Mouse (Mus musculus): ENCODE data around the gene Galnt6.

Gene Galnt6

GRCm38 (mm10) chr15:100718572-100718971, 10.6 kb downstream of the Galnt6 start:
- no peak for DNase-seq

- no peak for DNase-seq
Measured at GRCm38 (mm10) chr15:100717933-100718332, 11.2 kb downstream of the Galnt6 start.

- DNase-seq, result no peak
Measured at GRCm38 (mm10) chr15:100715399-100715993, 13.7 kb downstream of the Galnt6 start.

- no peak for DNase-seq
Measured at GRCm38 (mm10) chr15:100714470-100714869, 14.7 kb downstream of the Galnt6 start.

GRCm38 (mm10) chr15:100710838-100711237, 18.3 kb downstream of the Galnt6 start:
- no peak for DNase-seq

- no peak for DNase-seq
Measured at GRCm38 (mm10) chr15:100708433-100709078, 20.6 kb downstream of the Galnt6 start.

GRCm38 (mm10) chr15:100706226-100706625, 22.9 kb downstream of the Galnt6 start:
- DNase-seq, result no peak

- DNase-seq, result no peak
Measured at GRCm38 (mm10) chr15:100705376-100705775, 23.8 kb downstream of the Galnt6 start.

GRCm38 (mm10) chr15:100703913-100704312, 25.3 kb downstream of the Galnt6 start:
- no peak for DNase-seq

GRCm38 (mm10) chr15:100701856-100702255, 27.3 kb downstream of the Galnt6 start:
- DNase-seq, result no peak

GRCm38 (mm10) chr15:100701108-100701507, 28.1 kb downstream of the Galnt6 start:
- no peak for DNase-seq

- DNase-seq, result no peak
Measured at GRCm38 (mm10) chr15:100700424-100700823, 28.8 kb downstream of the Galnt6 start.

GRCm38 (mm10) chr15:100699386-100699785, 29.8 kb downstream of the Galnt6 start:
- DNase-seq, result no peak

- DNase-seq, result no peak
Measured at GRCm38 (mm10) chr15:100698078-100698477, 31.1 kb downstream of the Galnt6 start.

GRCm38 (mm10) chr15:100694406-100694805, 34.8 kb downstream of the Galnt6 start:
- DNase-seq, result no peak

- DNase-seq, result no peak
Measured at GRCm38 (mm10) chr15:100691990-100692389, 37.2 kb downstream of the Galnt6 start.

- no peak for DNase-seq
Measured at GRCm38 (mm10) chr15:100687430-100687971, 41.7 kb downstream of the Galnt6 start, which contains the start of gene Cela1. Cela1 (minus strand) TSS chr15:100687921.

- DNase-seq, result no peak
Measured at GRCm38 (mm10) chr15:100686989-100687388, 42.2 kb downstream of the Galnt6 start.

GRCm38 (mm10) chr15:100686434-100686833, 42.7 kb downstream of the Galnt6 start:
- DNase-seq, result no peak

- DNase-seq, result no peak
Measured at GRCm38 (mm10) chr15:100685849-100686248, 43.3 kb downstream of the Galnt6 start.

GRCm38 (mm10) chr15:100685255-100685654, 43.9 kb downstream of the Galnt6 start:
- no peak for DNase-seq

- DNase-seq, result no peak
Measured at GRCm38 (mm10) chr15:100684450-100684849, 44.7 kb downstream of the Galnt6 start.

GRCm38 (mm10) chr15:100683041-100683440, 46.1 kb downstream of the Galnt6 start:
- DNase-seq, result peak; percentile 79

- no peak for DNase-seq
Measured at GRCm38 (mm10) chr15:100681770-100682169, 47.4 kb downstream of the Galnt6 start.

All from right cerebral cortex, postnatal 4 days (tissue).